Comparison of ENCODE assay signal across 11 mouse cellular contexts in genomic region chr5:102113009-102113408, GRCm38 (mm10). TPM values are rescaled to one million over a fixed set of nuclear protein-coding genes. Genes with fewer than 3 reads are reported as not detected.
DNase-seq lines count a peak whose midpoint lies in the region; ATAC-seq and TF ChIP-seq lines count a peak whose summit lies in the region.
"Had no signal": no experiment of that assay in that cellular context is flagged by ENCODE, and none has a peak within 500 bp of the region (broad histone marks: within the 10 kb centered on the region; RNA-seq: fewer than 3 reads in every experiment).

No protein-coding gene starts in this region.

- no peak overlapping the region for H3K9ac ChIP-seq in forebrain, embryonic 13.5 days
- no peak overlapping the region for H3K9ac ChIP-seq in forebrain, embryonic 11.5 days (ENCODE audit: low read length)
- H3K9ac ChIP-seq in liver, embryonic 15.5 days = no peak overlapping the region
- H3K9ac ChIP-seq: neural tube, embryonic 13.5 days had no signal

- H3K4me1 ChIP-seq in forebrain, embryonic 13.5 days = peaks cover 12% of the 10 kb centered on the region; the same call in 1 of the 2 replicates
- no peaks in the 10 kb centered on the region for H3K4me1 ChIP-seq in forebrain, embryonic 11.5 days (replicated peaks; ENCODE audit: control insufficient read depth, insufficient read depth, low read length)
- no peaks in the 10 kb centered on the region for H3K4me1 ChIP-seq in liver, embryonic 15.5 days (replicated peaks)
- H3K4me1 ChIP-seq in thymus, adult 2 months (replicated peaks; ENCODE audit: control insufficient read depth, insufficient read depth, low read length) = no peaks in the 10 kb centered on the region

- 0 out of 2 replicates have a peak, but pooled peaks cover 3% of the 10 kb centered on the region for H3K27me3 ChIP-seq in forebrain, embryonic 13.5 days
- H3K27me3 ChIP-seq in forebrain, embryonic 11.5 days (ENCODE audit: control insufficient read depth, insufficient read depth, low read length) = no peaks in the 10 kb centered on the region
- H3K27me3 ChIP-seq in liver, embryonic 15.5 days = no peaks in the 10 kb centered on the region
- no peaks in the 10 kb centered on the region for H3K27me3 ChIP-seq in thymus, adult 2 months (ENCODE audit: control insufficient read depth, insufficient read depth, low read length)
- H3K27me3 ChIP-seq: neural tube, embryonic 13.5 days had no signal

- H3K27ac ChIP-seq in forebrain, embryonic 13.5 days = no peak overlapping the region
- no peak overlapping the region for H3K27ac ChIP-seq in forebrain, embryonic 11.5 days (ENCODE audit: low read depth, low read length)
- no peak overlapping the region for H3K27ac ChIP-seq in liver, embryonic 15.5 days (replicated peaks)
- no peak overlapping the region for H3K27ac ChIP-seq in thymus, adult 2 months (ENCODE audit: control insufficient read depth, insufficient read depth, low read length)
- H3K27ac ChIP-seq: gastrocnemius, adult 2 months; neural tube, embryonic 13.5 days had no signal

- no peak for DNase-seq in forebrain, embryonic 11.5 days (ENCODE audit: low spot score)
- peak; percentile 15 for DNase-seq in layer of hippocampus, adult 9-11 months
- DNase-seq in layer of hippocampus, postnatal 10 days (ENCODE audit: low spot score in 2 of 2) = no peak
- peak; percentile 12 to 25 for DNase-seq in adrenal gland, adult 18-20 months (ENCODE audit: low spot score in 2 of 2)
- no peak for DNase-seq in thymus, adult 2 months
- no peak for DNase-seq in cerebellum, adult 11 months
- DNase-seq: B cell, adult 2 months; gastrocnemius, adult 2 months had no signal

- no peaks in the 10 kb centered on the region for H3K9me3 ChIP-seq in forebrain, embryonic 13.5 days (replicated peaks)
- no peaks in the 10 kb centered on the region for H3K9me3 ChIP-seq in forebrain, embryonic 11.5 days (ENCODE audit: control insufficient read depth, low read length)
- H3K9me3 ChIP-seq in liver, embryonic 15.5 days (replicated peaks) = no peaks in the 10 kb centered on the region
- H3K9me3 ChIP-seq: neural tube, embryonic 13.5 days had no signal

- ATAC-seq in forebrain, embryonic 13.5 days = peak; percentile 24; the same call in 1 of the 2 replicates
- no peak for ATAC-seq in forebrain, embryonic 11.5 days (replicated peaks; ENCODE audit: low FRiP score)
- ATAC-seq in liver, embryonic 15.5 days (ENCODE audit: insufficient read depth) = no peak

- no peak overlapping the region for H3K4me3 ChIP-seq in forebrain, embryonic 13.5 days
- no peak overlapping the region for H3K4me3 ChIP-seq in forebrain, embryonic 11.5 days (ENCODE audit: low read depth, low read length)
- no peak overlapping the region for H3K4me3 ChIP-seq in liver, embryonic 15.5 days (replicated peaks)
- no peak overlapping the region for H3K4me3 ChIP-seq in thymus, adult 2 months (ENCODE audit: control insufficient read depth, insufficient read depth, low read length)
- H3K4me3 ChIP-seq: gastrocnemius, adult 2 months; neural tube, embryonic 13.5 days had no signal

- 66% methylated on average over 14 of the region's 14 CpGs for WGBS in forebrain, embryonic 13.5 days
- 68% methylated on average over 14 of the region's 14 CpGs for WGBS in forebrain, embryonic 11.5 days
- WGBS in liver, embryonic 15.5 days (ENCODE audit: insufficient replicate concordance) = 42% methylated on average over 14 of the region's 14 CpGs
- WGBS in thymus, adult 2 months = 72% methylated on average over 14 of the region's 14 CpGs

- no peak for TF ChIP-seq CTCF in thymus, adult 2 months (IDR thresholded peaks at IDR 0.05; ENCODE audit: borderline replicate concordance, control insufficient read depth, extremely low read depth, insufficient read depth, low read length, poor library complexity)

- no peak for TF ChIP-seq POLR2A in thymus, adult 2 months (IDR thresholded peaks at IDR 0.05; ENCODE audit: control insufficient read depth, extremely low read depth, insufficient read depth, low read length, poor library complexity)

- H3K36me3 ChIP-seq in forebrain, embryonic 13.5 days (ENCODE audit: poor library complexity, severe bottlenecking) = no peaks in the 10 kb centered on the region
- no peaks in the 10 kb centered on the region for H3K36me3 ChIP-seq in forebrain, embryonic 11.5 days (ENCODE audit: control insufficient read depth, insufficient read depth, low read length)
- no peaks in the 10 kb centered on the region for H3K36me3 ChIP-seq in liver, embryonic 15.5 days (replicated peaks)
- H3K36me3 ChIP-seq in thymus, adult 2 months (ENCODE audit: control insufficient read depth, insufficient read depth, low read length) = no peaks in the 10 kb centered on the region
- H3K36me3 ChIP-seq: neural tube, embryonic 13.5 days had no signal

- H3K4me2 ChIP-seq in forebrain, embryonic 13.5 days = no peak overlapping the region
- H3K4me2 ChIP-seq in forebrain, embryonic 11.5 days (ENCODE audit: low read depth, low read length, severe bottlenecking) = no peak overlapping the region
- peak overlapping the region; percentile 15; the same call in 1 of the 2 replicates for H3K4me2 ChIP-seq in liver, embryonic 15.5 days
- H3K4me2 ChIP-seq: neural tube, embryonic 13.5 days had no signal

RNA-seq across cellular contexts. Expression of gene Wdfy3, which starts 43.3 kb away (rescaled TPM):
- 22.9 and 24.6 TPM in 2 replicates for polyA plus RNA-seq in forebrain, embryonic 13.5 days (2015; fragmentation: Nextera tagmentation; extraction: Ambion mirVana)
- 29.2 and 29.6 TPM in 2 replicates for polyA plus RNA-seq in forebrain, embryonic 11.5 days (2014; fragmentation: Nextera tagmentation; extraction: Ambion mirVana)
- 100 to 1,000 TPM; 105 to 106 TPM for total RNA-seq in layer of hippocampus, postnatal 10 days (2021)
- 10 to 100 TPM; 36.6 to 38.6 TPM for total RNA-seq in adrenal gland, adult 18-20 months (2021)
- polyA plus RNA-seq in liver, embryonic 15.5 days (2015; fragmentation: Nextera tagmentation; extraction: Ambion mirVana) = 3.4 and 4.2 TPM in 2 replicates
- 6.2 and 6.8 TPM in 2 replicates for polyA plus RNA-seq in thymus, adult 2 months (2012; rRNA removed)

Comparison
In these comparisons a context has a peak if more than half of its experiments do, and no peak if none do; other contexts are left out.
1. DNase-seq: peak in layer of hippocampus, adult 9-11 months (single experiment) and adrenal gland, adult 18-20 months (2 of 2); none in forebrain, embryonic 11.5 days (single experiment), layer of hippocampus, postnatal 10 days (0 of 2), thymus, adult 2 months (single experiment) and cerebellum, adult 11 months (single experiment).